Mouse (Mus musculus): ENCODE measurements at regions not wholly inside any gene's neighbourhood (a gene's known extent, or its start where the extent isn't known, plus 50 kb on each side); places are given as distances from the start of the nearest gene placed in this dataset.

GRCm38 (mm10) chr8:56476158-56476557, 74.7 kb downstream of the Cep44 start:
- no peak for DNase-seq (ENCODE audit: low spot score in 2 of 2)

- peak in 1 of 2 experiments; percentile 10 for DNase-seq (ENCODE audit: low spot score in 2 of 2)
These were observed 75.7 kb downstream of the Cep44 start for GRCm38 (mm10) chr8:56475138-56475537.

DNA sequence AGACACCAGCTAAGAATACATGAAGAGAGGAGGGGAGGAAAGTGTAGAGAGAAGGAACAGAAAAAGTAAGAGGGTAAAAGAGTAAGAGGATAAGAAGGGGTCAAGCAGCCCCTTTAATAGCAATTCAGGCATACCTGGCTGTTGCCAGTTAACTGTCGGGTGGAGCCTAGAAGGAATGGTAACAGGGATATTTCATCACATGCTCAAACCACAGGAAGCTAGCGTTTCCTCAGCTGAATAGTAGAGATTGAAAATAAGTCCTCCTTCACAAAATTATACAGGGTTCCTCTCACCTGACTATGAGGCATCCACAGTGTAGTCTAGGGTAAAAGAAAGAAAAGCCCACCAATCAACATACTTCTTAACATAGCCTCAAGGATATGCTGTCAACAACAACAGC, 76.5 kb downstream of the Cep44 start:
- no peak for DNase-seq (ENCODE audit: low spot score in 2 of 2)

DNA sequence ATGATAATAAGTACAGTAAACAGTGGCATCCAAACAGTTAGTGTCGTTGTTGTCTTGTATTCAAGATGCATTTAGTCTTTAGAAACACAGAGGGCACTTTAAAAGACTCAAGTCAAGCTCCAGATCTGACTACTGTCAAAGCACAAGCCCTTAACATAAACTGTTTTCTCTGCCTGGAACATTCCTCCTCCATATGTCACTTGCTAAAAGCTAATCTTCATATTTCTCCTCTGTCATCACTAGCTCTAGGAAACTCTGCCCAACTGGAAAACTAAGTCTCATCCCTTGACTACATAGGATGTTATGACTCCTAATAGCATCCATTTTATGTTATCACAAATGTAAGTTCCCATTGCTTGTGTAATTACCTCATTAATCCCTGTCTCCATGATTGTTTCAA, 85.8 kb downstream of the Cep44 start:
- no peak for DNase-seq (ENCODE audit: low spot score in 2 of 2)

DNA sequence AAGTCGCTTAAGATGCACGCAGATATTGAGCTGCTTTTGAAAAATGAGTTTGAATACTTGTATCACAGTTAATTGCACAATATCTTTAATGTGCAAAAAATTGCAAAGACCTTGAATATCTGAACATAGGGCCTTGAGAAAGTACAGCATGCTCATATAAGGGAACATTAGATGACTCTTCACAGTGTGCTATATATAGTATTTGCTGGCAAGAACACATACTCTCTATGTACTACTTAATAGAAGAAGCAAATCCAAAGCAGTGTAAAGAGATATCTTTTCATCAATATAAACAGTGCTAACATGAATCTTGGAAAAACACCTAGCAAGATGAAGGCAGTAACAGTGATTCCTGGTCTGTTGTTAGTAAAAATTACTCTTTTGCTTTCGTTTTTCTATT, 99.9 kb downstream of the Cep44 start:
- no peak for DNase-seq (ENCODE audit: low spot score in 2 of 2)

DNA sequence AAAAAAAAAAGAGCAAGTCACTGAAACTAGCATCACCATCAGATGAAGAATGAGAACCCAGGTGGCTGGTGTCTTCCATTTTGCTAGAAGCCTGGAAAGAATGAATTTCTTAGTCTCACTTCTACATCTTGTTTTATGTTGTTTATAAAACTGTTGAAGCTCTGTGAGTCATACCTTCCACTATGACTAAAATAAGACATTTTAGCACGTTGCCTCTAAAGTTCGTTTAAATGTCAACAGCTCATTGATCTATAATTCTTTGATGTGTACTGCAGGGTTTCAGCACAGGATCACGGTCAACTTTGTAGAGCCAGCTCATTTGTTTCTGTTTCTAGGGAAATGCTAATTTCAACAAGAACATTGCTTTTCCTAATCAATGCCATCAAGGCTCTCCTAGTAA, 107.2 kb downstream of the Cep44 start:
- no peak for DNase-seq (ENCODE audit: low spot score in 2 of 2)

- no peak for DNase-seq (ENCODE audit: low spot score in 2 of 2)
These were observed 111.4 kb downstream of the Cep44 start for GRCm38 (mm10) chr8:56439417-56439816.

- no peak for DNase-seq (ENCODE audit: low spot score in 2 of 2)
These were observed 116.0 kb downstream of the Cep44 start for GRCm38 (mm10) chr8:56434826-56435225.

DNA sequence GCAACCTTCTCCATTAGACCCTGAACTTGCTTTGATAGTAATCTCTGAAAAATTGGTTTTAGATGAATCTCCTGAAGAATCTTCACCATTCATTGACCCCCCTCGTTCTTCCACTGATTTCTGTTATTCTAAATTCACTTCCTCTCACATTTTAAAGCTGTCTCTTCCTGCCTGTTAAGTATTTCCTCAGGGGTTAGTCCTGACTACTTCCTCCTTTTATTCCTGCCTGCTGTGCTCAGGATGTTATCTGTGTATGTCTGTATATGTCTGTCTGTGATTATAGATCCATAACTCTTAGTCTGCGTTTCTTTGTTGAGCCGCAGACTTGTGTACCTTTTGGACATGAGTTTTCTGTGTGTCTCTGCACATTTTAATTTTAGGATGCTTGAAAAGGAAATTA, 117.6 kb downstream of the Hpgd start:
- no peak for DNase-seq (ENCODE audit: low spot score in 2 of 2)

GRCm38 (mm10) chr8:56410412-56410811, 116.0 kb downstream of the Hpgd start:
- DNase-seq (ENCODE audit: low spot score in 2 of 2) = no peak

DNA sequence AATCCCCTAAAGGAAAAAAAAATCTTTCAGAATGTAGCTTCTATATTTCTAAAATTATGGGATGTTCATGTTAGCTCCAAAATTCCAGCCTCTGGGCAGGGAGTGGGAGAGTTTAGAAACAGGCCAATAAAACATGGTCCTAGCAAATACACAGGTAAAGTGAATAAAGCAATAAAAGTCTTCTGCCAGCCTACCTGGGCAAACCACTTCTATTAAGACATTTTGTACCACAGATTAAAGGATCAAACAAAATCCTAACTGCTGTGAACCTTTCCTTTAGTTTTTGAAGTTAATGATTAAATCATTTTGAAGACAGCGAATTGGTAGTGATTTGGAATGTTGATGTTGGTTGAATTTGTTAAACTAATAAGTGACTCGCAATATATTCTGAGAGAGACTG, 112.9 kb downstream of the Hpgd start:
- DNase-seq (ENCODE audit: low spot score in 2 of 2) = no peak

DNA sequence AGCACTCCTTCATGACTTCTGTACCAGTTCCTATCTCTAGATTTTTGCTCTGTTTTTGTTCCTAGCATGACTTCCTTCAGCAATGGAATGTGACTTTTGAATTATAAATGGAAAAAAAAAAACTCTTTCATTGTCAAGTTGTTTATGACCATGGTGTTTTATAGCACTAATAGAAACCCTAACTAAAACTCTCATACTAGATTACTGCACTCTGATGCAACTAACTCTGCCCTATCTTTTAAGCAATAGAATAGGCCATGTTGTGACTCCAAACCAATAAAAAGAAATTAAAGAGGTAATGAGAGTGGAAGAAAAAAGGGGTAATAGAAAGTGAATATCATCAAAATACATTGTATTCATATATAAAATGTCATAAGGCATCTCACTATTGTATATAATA, 111.9 kb downstream of the Hpgd start:
- DNase-seq (ENCODE audit: low spot score in 2 of 2) = no peak

- DNase-seq (ENCODE audit: low spot score in 2 of 2) = no peak
These were observed 103.2 kb downstream of the Hpgd start for GRCm38 (mm10) chr8:56397611-56398010.

GRCm38 (mm10) chr8:56396352-56396751, 102.0 kb downstream of the Hpgd start:
- DNase-seq (ENCODE audit: low spot score in 2 of 2) = no peak

- no peak for DNase-seq (ENCODE audit: low spot score in 2 of 2)
These were observed 98.2 kb downstream of the Hpgd start for GRCm38 (mm10) chr8:56392626-56393025.

DNA sequence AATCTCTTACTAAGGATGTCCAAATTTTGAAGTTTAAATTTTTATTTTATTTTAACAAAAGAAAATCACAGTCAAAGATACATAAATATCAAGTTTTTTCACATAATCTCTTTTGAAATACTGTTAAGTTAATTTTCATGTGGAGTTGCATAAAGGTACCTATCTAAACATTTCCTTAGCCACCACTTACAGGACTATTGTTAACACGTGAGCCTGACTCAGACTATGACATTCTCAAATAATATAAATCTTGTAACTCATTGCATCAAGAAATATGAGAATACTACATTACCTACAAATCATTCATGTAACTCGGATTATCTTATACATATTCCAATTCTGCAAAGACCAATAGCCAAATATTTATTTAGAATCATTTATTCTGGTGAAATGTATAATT, 97.8 kb downstream of the Hpgd start:
- DNase-seq (ENCODE audit: low spot score in 2 of 2) = no peak

Measured in left cerebral cortex, adult 8-10 months (tissue).